Mouse (Mus musculus) ES-E14 (cell line): ENCODE data around the gene Tesc. TPM values are rescaled to one million over a fixed set of nuclear protein-coding genes. Genes with fewer than 3 reads are reported as not detected.
A peak's percentile ranks its signal among the peaks of the same experiment; 100 is the strongest.

Source experiments
- DNase-seq: peaks from one replicate; pipeline ENCODE4 v3.0.0-alpha.2; 2013; ENCODE audit warnings: low read depth, low spot score
- H3K27ac ChIP-seq: 2 replicates; pipeline ENCODE4 v1.5.1; 2012; ENCODE audit warnings: low read depth, mild to moderate bottlenecking, low read length, moderate library complexity, mixed read lengths; ENCODE audit not compliant: poor library complexity, insufficient read depth, severe bottlenecking
- H3K36me3 ChIP-seq: 2 replicates; pipeline ENCODE4 v1.6.1; 2012; ENCODE audit warnings: mild to moderate bottlenecking, low read length, moderate library complexity, mixed read lengths; ENCODE audit not compliant: control insufficient read depth, poor library complexity, insufficient read depth, severe bottlenecking
- H3K4me1 ChIP-seq, 2 experiments: fragments of 150-350 bp in 1 of 2; sonication (generic) in 1 of 2; 2 replicates each; pipeline ENCODE4 v1.6.1; 2012; ENCODE audit warnings: low read length in 2 of 2, mild to moderate bottlenecking in 1 of 2, mixed read lengths in 1 of 2; ENCODE audit not compliant: control insufficient read depth in 2 of 2, insufficient read depth in 2 of 2, poor library complexity in 1 of 2
- H3K4me3 ChIP-seq, 2 experiments: fragments of 150-350 bp in 1 of 2; sonication (generic) in 1 of 2; 2 replicates each; pipeline ENCODE4 v1.5.1; 2012; ENCODE audit warnings: low read length in 2 of 2, low read depth in 1 of 2, mild to moderate bottlenecking in 1 of 2, mixed read lengths in 1 of 2; ENCODE audit not compliant: insufficient read depth in 1 of 2, poor library complexity in 1 of 2, severe bottlenecking in 1 of 2
- H3K9ac ChIP-seq: 2 replicates; pipeline ENCODE4 v1.6.1; 2012; ENCODE audit warnings: low read depth, mild to moderate bottlenecking, low read length, mixed read lengths; ENCODE audit not compliant: poor library complexity, insufficient read depth, severe bottlenecking
- H3K9me3 ChIP-seq: fragments of 150-350 bp; sonication (generic); 2 replicates; pipeline ENCODE4 v1.6.1; 2012; ENCODE audit warnings: low read depth, mild to moderate bottlenecking, low read length; ENCODE audit not compliant: control insufficient read depth, insufficient read depth
- CHD2 ChIP-seq: IDR thresholded peaks from 2 replicates; pipeline ENCODE4 v1.6.1; 2014; ENCODE audit warnings: mild to moderate bottlenecking, low read depth, low read length, inconsistent platforms
- HCFC1 ChIP-seq: IDR thresholded peaks from 2 replicates; pipeline ENCODE4 v1.6.1; 2012; ENCODE audit warnings: low read length, inconsistent platforms, borderline replicate concordance; ENCODE audit not compliant: insufficient read depth
- MAFK ChIP-seq: IDR thresholded peaks from 2 replicates; pipeline ENCODE4 v1.6.1; 2014; ENCODE audit warnings: mild to moderate bottlenecking, low read depth, low read length, inconsistent platforms; ENCODE audit not compliant: insufficient read depth
- ZC3H11A ChIP-seq: IDR thresholded peaks from 2 replicates; pipeline ENCODE4 v1.6.1; 2012; ENCODE audit warnings: low read depth, mild to moderate bottlenecking, inconsistent platforms, low read length, borderline replicate concordance
- ZNF384 ChIP-seq: IDR thresholded peaks from 2 replicates; pipeline ENCODE4 v1.6.1; 2012; ENCODE audit warnings: low read depth, low read length, inconsistent platforms
- in situ Hi-C, 2 experiments: fragments of 600-800 bp; cut with MboI; formaldehyde crosslinking; loops; one replicate each; pipeline ENCODE4 v1.15.1; 2025; ENCODE audit warnings: low sequenced_read_pairs in 2 of 2, inconsistent platforms in 1 of 2; ENCODE audit not compliant: unreplicated experiment in 2 of 2
- total RNA-seq: library from RNA; depleted of rRNA; stranded (reverse); fragments of 300-350 nt; gene quantifications from 2 replicates; pipeline ENCODE4 v1.2.3, GENCODE M21; 2012

The Tesc gene
- total RNA-seq, 1 experiment, result 3.1 TPM

GRCm38 (mm10) chr5:118033328-118033727 lies 5.8 kb downstream of the Tesc start:
- in situ Hi-C loops, result no loop called here
- TF ChIP-seq CHD2, result no peak
- no peak for TF ChIP-seq ZNF384
- TF ChIP-seq ZC3H11A, result no peak
- no peak for TF ChIP-seq MAFK
- no peak for TF ChIP-seq HCFC1
- H3K27ac ChIP-seq, result no peak overlapping the region
- no peaks in the 10 kb centered on the region for H3K36me3 ChIP-seq
- peaks cover 5 to 26% of the 10 kb centered on the region in 2 experiments for H3K4me1 ChIP-seq
- H3K9ac ChIP-seq, result no peak overlapping the region
- no peak overlapping the region for H3K4me3 ChIP-seq
- no peaks in the 10 kb centered on the region for H3K9me3 ChIP-seq
- DNase-seq, result no peak

- no peak overlapping the region for H3K4me3 ChIP-seq
- no peak overlapping the region for H3K27ac ChIP-seq
- H3K9ac ChIP-seq, result no peak overlapping the region
- no peak for TF ChIP-seq HCFC1
- no peak for TF ChIP-seq ZNF384
- no peak for TF ChIP-seq ZC3H11A
- TF ChIP-seq MAFK, result no peak
- TF ChIP-seq CHD2, result no peak
- no peaks in the 10 kb centered on the region for H3K9me3 ChIP-seq
- no peaks in the 10 kb centered on the region for H3K36me3 ChIP-seq
- in situ Hi-C loops, result no loop called here
- DNase-seq, result no peak
- peaks cover 7 to 26% of the 10 kb centered on the region in 2 experiments for H3K4me1 ChIP-seq
These were observed 6.2 kb downstream of the Tesc start for GRCm38 (mm10) chr5:118033740-118034139.

- H3K9me3 ChIP-seq, result no peaks in the 10 kb centered on the region
- in situ Hi-C loops, result no loop called here
- H3K36me3 ChIP-seq, result no peaks in the 10 kb centered on the region
- TF ChIP-seq ZNF384 (no peak), HCFC1 (no peak), ZC3H11A (no peak), MAFK (no peak), CHD2 (no peak)
- H3K9ac ChIP-seq, result no peak overlapping the region
- no peak overlapping the region for H3K27ac ChIP-seq
- peaks cover 7 to 28% of the 10 kb centered on the region in 2 experiments for H3K4me1 ChIP-seq
- DNase-seq, result no peak
- no peak overlapping the region for H3K4me3 ChIP-seq
These were observed 7.1 kb downstream of the Tesc start for GRCm38 (mm10) chr5:118034632-118035031.

DNA sequence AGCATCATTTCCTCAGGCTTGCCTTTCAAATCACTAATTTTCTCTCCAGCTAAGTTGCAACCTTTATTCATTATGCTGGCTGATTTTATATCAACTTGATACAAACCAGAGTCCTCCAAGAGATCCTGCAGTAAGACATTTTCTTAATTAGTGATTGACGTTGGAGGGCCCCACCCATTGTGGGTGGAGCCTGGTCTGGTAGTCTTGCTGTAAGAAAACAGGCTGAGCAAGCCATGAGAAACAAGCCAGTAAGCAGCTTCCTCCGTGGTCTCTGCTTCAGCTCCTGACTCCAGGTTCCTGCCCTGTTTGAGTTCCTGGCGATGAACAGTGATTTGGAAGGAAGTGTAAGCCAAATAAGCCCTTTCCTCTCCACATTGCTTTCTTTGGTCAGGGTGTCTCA lies 8.2 kb downstream of the Tesc start:
- no peaks in the 10 kb centered on the region for H3K9me3 ChIP-seq
- in situ Hi-C loops, result no loop called here
- H3K27ac ChIP-seq, result no peak overlapping the region
- DNase-seq, result no peak
- peaks cover 7 to 28% of the 10 kb centered on the region in 2 experiments for H3K4me1 ChIP-seq
- no peak for TF ChIP-seq CHD2
- no peak for TF ChIP-seq ZNF384
- no peak for TF ChIP-seq MAFK
- no peak for TF ChIP-seq HCFC1
- TF ChIP-seq ZC3H11A, result no peak
- H3K36me3 ChIP-seq, result no peaks in the 10 kb centered on the region
- H3K4me3 ChIP-seq, result peak overlapping the region; percentile 6 to 34; a peak in 2 of 4 replicates
- H3K9ac ChIP-seq, result no peak overlapping the region
